Mouse (Mus musculus): ENCODE results near the gene Pvalb.

DNA sequence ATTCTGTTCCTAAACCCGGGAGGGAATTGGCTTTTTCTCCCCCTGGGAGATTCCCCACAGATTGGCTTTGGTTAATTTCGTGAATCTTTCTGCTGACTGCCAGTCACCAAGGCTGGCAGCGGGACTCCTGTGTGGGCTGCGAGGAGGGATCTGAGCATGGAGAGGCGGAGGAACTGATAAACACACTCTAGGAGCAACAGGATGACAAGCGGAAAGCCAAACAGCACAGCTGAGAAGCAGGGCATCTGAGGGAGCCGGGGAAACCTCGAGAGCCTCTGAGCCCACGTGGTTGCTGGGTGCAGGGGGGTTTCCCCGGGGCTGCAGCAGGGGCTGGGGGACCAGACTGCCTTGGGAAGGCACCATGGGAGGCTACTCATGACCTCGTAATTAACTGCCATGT, 36.6 kb downstream of the Pvalb start:
- TF ChIP-seq EP300 (IDR thresholded peaks at IDR 0.05; ENCODE audit: low read depth) (no peak), CTCF (IDR thresholded peaks at IDR 0.05; ENCODE audit: low read depth) (no peak)
